Mouse (Mus musculus): ENCODE measurements at regions not wholly inside any gene's neighbourhood (a gene's known extent, or its start where the extent isn't known, plus 50 kb on each side); places are given as distances from the start of the nearest gene placed in this dataset.
"Not testable (repeated sequence)": the region's sequence is repeated elsewhere in the genome, so short reads cannot be mapped to it uniquely, and the experiment has no call there.

GRCm38 (mm10) chr12:71526623-71527022 lies 216.9 kb downstream of the Dact1 start:
- no peak for DNase-seq (ENCODE audit: low spot score in 2 of 2)

- DNase-seq (ENCODE audit: low spot score in 2 of 2), result no peak
Measured at GRCm38 (mm10) chr12:71532161-71532560, 222.5 kb downstream of the Dact1 start.

GRCm38 (mm10) chr12:71532708-71533450 lies 223.2 kb downstream of the Dact1 start:
- DNase-seq (ENCODE audit: low spot score in 2 of 2), result no peak

- no peak for DNase-seq (ENCODE audit: low spot score in 2 of 2)
Measured at GRCm38 (mm10) chr12:71533701-71534100, 224.0 kb downstream of the Dact1 start.

- no peak for DNase-seq (ENCODE audit: low spot score in 2 of 2)
Measured at GRCm38 (mm10) chr12:71534199-71534598, 224.5 kb downstream of the Dact1 start.

- DNase-seq (ENCODE audit: low spot score in 2 of 2), result no peak
Measured at GRCm38 (mm10) chr12:71535251-71535650, 225.6 kb downstream of the Dact1 start.

GRCm38 (mm10) chr12:71535831-71536230 lies 226.1 kb downstream of the Dact1 start:
- not testable (repeated sequence) for DNase-seq (ENCODE audit: low spot score in 2 of 2)

- DNase-seq (ENCODE audit: low spot score in 2 of 2), result no peak
Measured at GRCm38 (mm10) chr12:71538691-71539090, 229.0 kb downstream of the Dact1 start.

GRCm38 (mm10) chr12:71540279-71540678 lies 230.6 kb downstream of the Dact1 start:
- DNase-seq (ENCODE audit: low spot score in 2 of 2), result no peak

GRCm38 (mm10) chr12:71541961-71542360 lies 232.3 kb downstream of the Dact1 start:
- no peak for DNase-seq (ENCODE audit: low spot score in 2 of 2)

- DNase-seq (ENCODE audit: low spot score in 2 of 2), result no peak
Measured at GRCm38 (mm10) chr12:71543571-71544119, 234.0 kb downstream of the Dact1 start.

- no peak for DNase-seq (ENCODE audit: low spot score in 2 of 2)
Measured at GRCm38 (mm10) chr12:71544401-71545159, 234.9 kb downstream of the Dact1 start.

- DNase-seq (ENCODE audit: low spot score in 2 of 2), result no peak
Measured at GRCm38 (mm10) chr12:71546523-71547265, 237.0 kb downstream of the Dact1 start.

GRCm38 (mm10) chr12:71549336-71549735 lies 239.7 kb downstream of the Dact1 start:
- DNase-seq (ENCODE audit: low spot score in 2 of 2), result peak in 1 of 2 experiments; percentile 28

GRCm38 (mm10) chr12:71554212-71554611 lies 244.5 kb downstream of the Dact1 start:
- no peak for DNase-seq (ENCODE audit: low spot score in 2 of 2)

GRCm38 (mm10) chr12:71561259-71561658 lies 251.6 kb downstream of the Dact1 start:
- no peak for DNase-seq (ENCODE audit: low spot score in 2 of 2)

- DNase-seq (ENCODE audit: low spot score in 2 of 2), result no peak
Measured at GRCm38 (mm10) chr12:71561918-71562572, 252.4 kb downstream of the Dact1 start.

GRCm38 (mm10) chr12:71563219-71563618 lies 253.5 kb downstream of the Dact1 start:
- DNase-seq (ENCODE audit: low spot score in 2 of 2), result no peak

GRCm38 (mm10) chr12:71566371-71566770 lies 256.7 kb downstream of the Dact1 start:
- DNase-seq (ENCODE audit: low spot score in 2 of 2), result no peak

- DNase-seq (ENCODE audit: low spot score in 2 of 2), result no peak
Measured at GRCm38 (mm10) chr12:71568251-71568650, 258.6 kb downstream of the Dact1 start.

GRCm38 (mm10) chr12:71568880-71569390 lies 259.3 kb downstream of the Dact1 start:
- no peak for DNase-seq (ENCODE audit: low spot score in 2 of 2)

All from cerebellum, postnatal 4 days (tissue).